Mouse (Mus musculus): Measurements from ENCODE around the gene Cpeb4.

Cpeb4 gene

GRCm38 (mm10) chr11:31846771-31847468 is 25.1 kb upstream of the Cpeb4 start:
- in situ Hi-C loops (cut with MboI, MseI): no loop called here

- in situ Hi-C loops (cut with MboI, MseI): no loop called here
These were observed 24.6 kb upstream of the Cpeb4 start for GRCm38 (mm10) chr11:31847469-31847805.

DNA sequence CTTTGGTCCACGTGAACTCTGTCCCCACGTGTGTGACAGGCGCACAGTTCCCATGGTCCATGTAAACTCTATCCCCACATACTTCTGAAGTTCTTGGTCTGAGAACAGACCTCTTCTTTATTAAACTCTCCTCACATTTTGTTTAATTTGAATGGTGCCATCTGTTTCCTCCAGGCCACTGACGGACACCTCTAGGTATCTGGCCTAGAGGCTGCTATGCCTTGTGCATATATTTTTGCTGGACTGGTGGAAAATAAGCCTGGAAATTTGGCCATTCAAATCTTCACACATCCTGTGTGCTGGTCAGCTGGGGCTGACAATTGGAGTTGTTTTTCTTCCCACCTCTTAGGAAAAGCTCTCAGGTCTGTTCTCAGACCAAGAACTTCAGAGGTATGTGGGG is 23.3 kb upstream of the Cpeb4 start:
- in situ Hi-C loops (cut with MboI, MseI): no loop called here

- in situ Hi-C loops (cut with MboI, MseI): no loop called here
These were observed 21.7 kb upstream of the Cpeb4 start for GRCm38 (mm10) chr11:31850156-31850775.

DNA sequence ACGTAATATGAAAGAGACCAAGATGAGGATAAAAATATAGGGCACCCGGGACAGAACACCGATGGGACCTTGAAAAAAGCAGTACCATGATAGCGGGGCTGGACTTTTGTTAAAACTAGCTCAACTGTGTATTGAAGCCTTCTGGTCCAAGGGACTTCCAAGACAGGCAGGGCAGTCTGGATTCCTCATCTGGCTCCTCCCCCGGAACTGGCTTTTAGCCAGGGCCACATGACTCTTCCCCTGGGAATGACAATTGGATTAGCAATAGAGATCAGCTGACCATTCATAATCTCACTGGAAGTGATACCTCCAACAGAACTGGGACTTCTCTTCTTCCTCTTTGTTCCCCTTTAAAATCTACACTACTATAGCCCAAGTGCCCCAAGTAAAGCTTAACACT is 21.0 kb upstream of the Cpeb4 start:
- in situ Hi-C loops (cut with MboI, MseI): no loop called here

DNA sequence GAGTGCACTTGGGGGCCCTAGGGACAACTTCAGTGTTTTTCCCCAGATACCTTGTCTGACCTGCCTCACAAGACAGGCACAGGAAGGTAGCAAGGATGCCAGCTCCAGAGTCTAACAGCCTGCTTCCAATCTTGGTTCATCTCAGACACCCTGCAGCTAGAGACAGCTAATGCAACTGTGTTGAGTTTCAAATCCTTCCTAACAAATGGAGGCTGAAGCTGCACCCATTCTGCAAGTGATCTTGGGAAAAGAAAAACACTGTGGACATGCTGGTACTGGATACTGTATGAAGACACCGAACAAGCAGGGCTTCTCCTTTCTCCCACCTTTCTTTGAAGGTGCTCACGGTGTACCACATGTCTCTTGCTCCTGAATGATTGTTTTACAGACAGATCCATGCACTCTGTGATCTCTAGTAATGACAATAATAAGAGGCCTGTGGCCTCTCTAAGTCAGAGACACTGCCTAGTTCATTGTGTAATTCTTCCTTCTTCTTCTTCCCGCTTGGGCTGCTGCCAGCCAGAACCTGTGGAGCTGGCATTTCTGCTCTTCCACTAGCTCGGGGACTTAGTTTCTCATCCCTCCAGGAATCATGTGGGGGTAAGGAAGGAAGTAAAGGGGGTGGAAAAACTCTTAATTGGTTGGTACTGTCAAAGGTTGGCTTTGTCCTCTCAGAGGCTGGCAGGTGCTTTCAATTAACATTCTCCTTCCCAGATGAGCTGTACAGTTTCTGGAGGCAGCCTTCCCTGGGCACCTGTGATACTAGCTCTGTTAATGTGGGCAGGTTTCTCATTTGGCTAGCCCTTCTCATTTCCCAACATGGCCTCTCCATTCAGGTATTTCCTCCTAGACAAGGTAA is 20.1 kb upstream of the Cpeb4 start:
- in situ Hi-C loops (cut with MboI, MseI): no loop called here

DNA sequence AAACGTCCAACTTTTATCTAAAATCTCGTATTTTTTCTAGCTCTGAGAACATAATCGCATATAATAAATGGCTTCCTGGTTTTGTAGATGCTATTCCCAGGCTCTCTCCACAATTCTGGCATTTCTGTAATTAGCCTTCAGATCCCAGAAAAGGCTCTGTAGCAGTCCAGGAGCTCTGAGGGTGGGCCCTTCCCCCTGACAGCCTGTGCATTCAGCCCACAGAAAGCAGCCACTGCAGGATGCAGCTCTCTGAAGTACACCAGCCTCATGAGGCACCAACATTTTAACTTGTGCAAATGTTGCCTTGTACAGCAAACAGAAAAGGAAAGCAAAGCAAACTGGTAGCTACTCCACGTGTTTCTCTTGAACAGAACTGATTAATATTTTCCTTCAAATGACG is 17.1 kb upstream of the Cpeb4 start:
- in situ Hi-C loops (cut with MboI, MseI): no loop called here

GRCm38 (mm10) chr11:31857479-31857878 is 14.5 kb upstream of the Cpeb4 start:
- in situ Hi-C loops (cut with MboI, MseI): no loop called here

DNA sequence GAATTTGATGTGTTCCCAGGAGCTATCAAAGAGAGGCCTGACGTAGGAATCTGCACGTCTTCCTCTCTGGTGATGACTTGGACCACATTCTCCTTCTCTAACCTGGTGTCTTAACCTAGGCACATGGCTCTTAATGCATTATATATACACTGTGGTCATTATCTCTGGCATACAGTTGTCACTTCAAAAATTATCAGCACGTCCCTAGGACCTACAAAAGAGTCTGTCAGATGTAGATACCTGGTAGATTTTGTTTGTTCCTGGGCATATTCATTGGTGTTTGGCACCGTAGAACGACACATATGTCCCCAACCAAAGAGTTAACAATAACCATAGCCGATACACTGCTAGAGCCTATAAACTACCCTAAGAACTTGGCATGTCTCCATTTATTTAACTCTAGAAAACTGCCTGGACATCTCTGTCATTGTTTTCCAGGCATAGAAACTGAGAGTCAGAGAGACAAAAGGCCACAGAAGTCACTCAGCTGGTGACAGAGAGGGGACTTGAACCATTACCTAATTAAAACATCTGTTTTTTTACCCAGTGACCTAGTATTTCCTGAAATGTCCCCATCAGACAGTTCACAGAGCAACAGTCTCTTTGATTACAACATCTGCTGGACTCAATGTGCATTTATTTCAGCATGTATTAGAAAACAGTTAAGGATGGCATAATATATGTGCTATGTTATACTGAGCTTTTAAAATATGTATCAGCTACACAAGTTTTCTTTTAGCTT is 10.7 kb upstream of the Cpeb4 start:
- in situ Hi-C loops (cut with MboI, MseI): no loop called here

- in situ Hi-C loops (cut with MboI, MseI): no loop called here
These were observed 4.0 kb upstream of the Cpeb4 start for GRCm38 (mm10) chr11:31867976-31868375.

DNA sequence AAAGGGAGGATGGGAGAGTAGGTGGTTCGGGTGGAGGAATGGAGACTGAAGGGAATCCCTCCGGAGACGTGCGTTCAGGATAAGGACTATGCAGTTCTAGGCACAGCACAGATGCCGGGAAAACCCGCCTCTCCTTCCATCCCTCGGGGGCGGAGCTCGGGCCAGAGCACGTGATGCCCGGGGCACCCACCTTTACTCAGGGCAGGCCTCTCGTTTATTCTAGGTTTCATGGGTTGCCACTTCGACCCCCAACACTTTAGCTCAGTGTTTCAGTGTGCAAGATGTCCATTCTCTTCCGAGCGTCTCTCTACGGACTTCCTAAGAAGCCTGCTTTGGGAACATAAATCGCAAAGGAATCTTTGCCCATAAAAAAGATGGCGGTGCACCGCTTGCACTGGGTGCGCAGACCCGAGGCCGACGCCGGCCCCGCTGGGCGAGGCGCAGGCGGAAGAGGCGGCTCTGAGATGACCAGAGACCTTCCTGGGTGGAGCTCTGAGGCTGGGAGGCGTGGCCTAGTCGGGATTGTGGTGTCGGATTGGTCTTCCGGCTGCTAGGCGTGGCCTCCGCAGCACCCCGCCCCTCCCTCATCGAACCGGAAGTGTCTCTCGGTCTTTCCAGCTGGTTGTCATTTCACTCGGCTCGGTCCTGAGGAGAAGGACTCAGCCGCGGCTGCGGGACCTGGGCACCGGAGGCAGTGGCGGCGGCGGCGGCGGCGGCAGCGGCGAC is 1.6 kb upstream of the Cpeb4 start:
- in situ Hi-C loops (cut with MboI, MseI): no loop called here

DNA sequence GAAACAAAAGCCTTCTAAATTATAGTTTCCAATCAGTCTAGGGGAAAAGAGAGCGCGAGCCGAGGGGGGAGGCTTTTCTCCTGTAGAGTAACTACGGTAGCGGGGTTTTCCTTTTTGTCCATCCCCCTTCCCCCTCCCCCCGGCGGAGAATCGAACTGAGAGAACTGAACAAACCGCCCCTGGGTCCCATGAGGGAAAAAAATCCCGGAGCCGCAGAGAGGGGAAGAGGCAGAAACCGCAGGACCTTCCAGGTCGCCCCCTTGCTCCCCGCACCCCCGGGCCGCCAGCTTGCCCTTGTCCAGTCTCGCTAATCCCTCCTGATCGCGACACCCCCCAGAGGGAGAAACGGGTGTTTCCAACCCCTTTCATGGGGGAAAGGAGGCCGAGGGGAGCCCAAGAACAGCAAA is 873 bp upstream of the Cpeb4 start:
- in situ Hi-C loops (cut with MboI, MseI): no loop called here

DNA sequence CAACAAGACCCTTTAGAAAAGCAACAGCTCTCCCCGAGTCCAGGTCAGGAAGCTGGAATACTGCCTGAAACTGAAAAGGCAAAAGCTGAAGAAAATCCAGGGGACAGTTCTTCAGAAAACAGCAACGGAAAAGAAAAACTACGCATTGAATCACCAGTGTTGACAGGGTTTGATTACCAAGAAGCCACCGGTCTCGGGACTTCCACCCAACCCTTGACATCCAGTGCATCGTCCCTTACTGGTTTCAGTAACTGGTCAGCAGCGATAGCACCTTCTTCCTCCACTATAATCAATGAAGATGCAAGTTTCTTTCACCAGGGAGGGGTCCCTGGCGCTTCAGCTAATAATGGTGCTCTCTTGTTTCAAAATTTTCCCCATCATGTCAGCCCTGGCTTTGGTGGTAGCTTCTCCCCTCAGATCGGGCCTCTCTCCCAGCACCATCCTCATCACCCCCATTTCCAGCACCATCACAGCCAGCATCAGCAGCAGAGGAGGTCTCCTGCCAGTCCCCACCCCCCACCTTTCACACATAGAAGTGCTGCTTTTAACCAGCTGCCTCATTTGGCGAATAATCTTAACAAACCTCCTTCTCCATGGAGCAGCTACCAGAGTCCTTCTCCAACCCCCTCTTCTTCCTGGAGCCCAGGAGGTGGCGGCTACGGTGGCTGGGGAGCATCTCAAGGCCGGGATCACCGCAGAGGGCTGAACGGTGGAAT is 693 bp downstream of the Cpeb4 start:
- in situ Hi-C loops (cut with MboI, MseI): no loop called here

DNA sequence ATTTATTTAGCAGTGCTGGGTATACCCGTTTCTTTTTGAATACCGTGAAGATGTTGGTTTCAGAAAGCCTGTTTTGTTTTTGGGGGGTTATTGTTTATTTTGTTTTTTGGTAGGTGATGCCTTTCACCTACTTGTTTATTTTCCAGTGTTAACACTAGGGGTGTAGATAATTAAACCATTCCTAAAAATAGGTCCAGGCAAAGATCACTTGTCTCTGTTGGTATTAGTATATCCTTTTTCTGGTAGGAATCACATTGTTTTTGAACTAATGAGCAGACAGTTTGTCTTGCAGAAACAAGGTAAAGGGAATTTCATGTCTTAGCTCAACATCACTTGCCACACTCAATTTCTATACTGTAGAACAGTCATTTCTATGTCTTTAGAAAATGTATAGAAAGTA is 2.1 kb downstream of the Cpeb4 start:
- in situ Hi-C loops (cut with MboI, MseI): no loop called here

GRCm38 (mm10) chr11:31883671-31884070 is 11.7 kb downstream of the Cpeb4 start:
- in situ Hi-C loops (cut with MboI, MseI): no loop called here

GRCm38 (mm10) chr11:31885765-31886164 is 13.8 kb downstream of the Cpeb4 start:
- in situ Hi-C loops (cut with MboI, MseI): no loop called here

DNA sequence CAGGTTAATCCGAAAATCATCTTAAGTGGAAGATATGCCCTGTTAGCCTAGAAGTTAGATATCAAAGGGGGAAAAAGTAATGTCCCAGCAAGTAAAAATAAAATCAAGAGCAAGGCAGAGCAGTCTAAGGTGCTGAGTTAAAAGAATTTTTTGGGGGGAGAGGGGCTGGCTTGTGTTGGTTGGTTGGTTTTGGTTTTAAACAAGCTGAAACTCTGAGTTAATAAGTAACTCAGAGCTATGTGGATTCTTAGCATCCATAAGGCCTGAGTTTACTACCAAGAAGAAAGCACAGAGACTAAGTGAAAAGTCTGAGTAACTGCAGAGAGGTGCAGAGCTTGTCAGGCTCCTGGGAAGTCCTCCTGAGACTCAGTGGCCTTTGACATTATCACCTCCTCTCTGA is 16.2 kb downstream of the Cpeb4 start:
- in situ Hi-C loops (cut with MboI, MseI): no loop called here

GRCm38 (mm10) chr11:31892152-31892551 is 20.1 kb downstream of the Cpeb4 start:
- in situ Hi-C loops (cut with MboI, MseI): no loop called here

DNA sequence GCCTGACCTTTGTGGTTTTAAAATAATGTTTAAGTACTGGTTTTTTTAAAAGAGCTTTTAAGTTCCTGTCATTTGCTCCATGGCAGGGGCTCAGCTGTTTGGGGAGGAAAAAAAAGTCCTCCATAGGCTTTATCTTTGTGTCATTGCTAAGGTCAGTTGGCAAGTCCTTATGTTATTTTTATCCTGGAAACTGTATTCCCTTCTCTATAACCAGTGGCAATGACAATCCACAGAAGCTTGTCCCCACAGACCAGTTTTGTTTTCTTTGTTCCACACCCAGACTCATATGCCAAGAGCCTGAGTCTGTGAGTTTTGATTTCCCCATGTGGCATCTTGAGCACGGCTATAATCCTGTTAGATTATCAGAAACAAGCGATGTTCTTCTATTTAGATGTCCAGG is 21.6 kb downstream of the Cpeb4 start:
- in situ Hi-C loops (cut with MboI, MseI): no loop called here

DNA sequence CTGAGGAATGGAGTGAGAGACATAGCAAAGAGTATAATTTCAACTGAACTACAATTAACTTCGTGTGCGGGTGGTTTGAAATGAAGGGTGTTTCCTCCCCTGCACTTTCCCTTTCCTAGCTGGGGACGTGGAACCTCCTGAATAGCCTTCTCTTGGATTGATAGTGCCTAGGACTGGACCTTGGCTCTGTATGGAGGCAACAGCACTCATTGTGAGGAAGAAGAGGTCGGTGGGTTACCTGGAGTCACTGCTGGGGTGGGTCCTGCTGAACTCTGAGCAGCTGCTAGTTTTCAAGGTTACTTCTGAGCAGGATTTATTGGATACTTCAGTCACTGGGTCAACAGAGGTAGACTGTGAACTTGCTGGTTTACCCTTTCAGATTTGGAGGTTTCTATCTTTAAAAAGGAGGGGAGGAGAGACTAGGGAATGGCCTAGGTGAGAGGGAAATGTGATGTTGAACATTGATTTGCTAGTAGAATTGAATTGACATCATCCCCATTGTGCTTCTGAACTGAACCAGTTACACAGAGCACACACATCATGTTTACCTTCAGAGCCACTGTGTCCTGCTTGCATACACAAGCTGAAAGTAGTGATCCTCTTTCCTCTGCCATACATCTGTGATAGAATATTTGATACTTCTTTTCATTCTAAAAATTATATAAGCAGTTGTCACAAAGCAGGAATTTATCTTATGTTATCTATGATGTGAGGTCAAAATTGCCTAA is 24.2 kb downstream of the Cpeb4 start:
- in situ Hi-C loops (cut with MboI, MseI): no loop called here
